Mouse (Mus musculus): Measurements from ENCODE around the gene Slc4a4. TPM values are rescaled to one million over a fixed set of nuclear protein-coding genes. Genes with fewer than 3 reads are reported as not detected.
"Not testable (repeated sequence)": the region's sequence is repeated elsewhere in the genome, so short reads cannot be mapped to it uniquely, and the experiment has no call there.

Slc4a4 gene
- total RNA-seq, 2 experiments from 2014 or later, result 24.6 to 33.0 TPM

- DNase-seq, result no peak
These were observed 196.9 kb downstream of the Slc4a4 start for GRCm38 (mm10) chr5:89083476-89083875.

- no peak for DNase-seq
These were observed 201.3 kb downstream of the Slc4a4 start for GRCm38 (mm10) chr5:89087916-89088315.

GRCm38 (mm10) chr5:89088462-89088861 is 201.8 kb downstream of the Slc4a4 start:
- DNase-seq, result peak in 1 of 2 experiments; percentile 8

GRCm38 (mm10) chr5:89090131-89090530 is 203.5 kb downstream of the Slc4a4 start:
- DNase-seq, result no peak

- no peak for DNase-seq
These were observed 209.8 kb downstream of the Slc4a4 start for GRCm38 (mm10) chr5:89096371-89096770.

- DNase-seq, result no peak
These were observed 210.7 kb downstream of the Slc4a4 start for GRCm38 (mm10) chr5:89097291-89097690.

- no peak for DNase-seq
These were observed 211.5 kb downstream of the Slc4a4 start for GRCm38 (mm10) chr5:89098121-89098520.

- no peak for DNase-seq
These were observed 213.3 kb downstream of the Slc4a4 start for GRCm38 (mm10) chr5:89099886-89100285.

GRCm38 (mm10) chr5:89102560-89102959 is 215.9 kb downstream of the Slc4a4 start:
- DNase-seq, result no peak

GRCm38 (mm10) chr5:89105346-89105745 is 218.7 kb downstream of the Slc4a4 start:
- no peak for DNase-seq

- DNase-seq, result no peak
These were observed 219.6 kb downstream of the Slc4a4 start for GRCm38 (mm10) chr5:89106217-89106616.

- no peak for DNase-seq
These were observed 222.2 kb downstream of the Slc4a4 start for GRCm38 (mm10) chr5:89108809-89109208.

- DNase-seq, result no peak
These were observed 223.2 kb downstream of the Slc4a4 start for GRCm38 (mm10) chr5:89109832-89110231.

GRCm38 (mm10) chr5:89111987-89112386 is 225.4 kb downstream of the Slc4a4 start:
- DNase-seq, result not testable (repeated sequence)

- DNase-seq, result no peak
These were observed 234.3 kb downstream of the Slc4a4 start for GRCm38 (mm10) chr5:89120881-89121280.

GRCm38 (mm10) chr5:89123270-89123903 is 236.8 kb downstream of the Slc4a4 start:
- DNase-seq, result no peak

- no peak for DNase-seq
These were observed 241.6 kb downstream of the Slc4a4 start for GRCm38 (mm10) chr5:89128210-89128609.

- no peak for DNase-seq
These were observed 249.2 kb downstream of the Slc4a4 start for GRCm38 (mm10) chr5:89135776-89136175.

GRCm38 (mm10) chr5:89140070-89140469 is 253.5 kb downstream of the Slc4a4 start:
- DNase-seq, result no peak

GRCm38 (mm10) chr5:89141761-89142160 is 255.1 kb downstream of the Slc4a4 start:
- DNase-seq, result no peak

- no peak for DNase-seq
These were observed 259.7 kb downstream of the Slc4a4 start for GRCm38 (mm10) chr5:89146276-89146675.

GRCm38 (mm10) chr5:89147282-89147790 is 260.7 kb downstream of the Slc4a4 start:
- DNase-seq, result no peak

- DNase-seq, result peak; percentile 61 to 70
These were observed 262.9 kb downstream of the Slc4a4 start for GRCm38 (mm10) chr5:89149436-89150040.

GRCm38 (mm10) chr5:89151076-89151475 is 264.5 kb downstream of the Slc4a4 start:
- DNase-seq, result no peak
